Mouse (Mus musculus) liver, adult 2 months (tissue): Measurements from ENCODE around the gene Rnf166.

Experiments
- CTCF ChIP-seq: fragments of 200-500 bp; IDR thresholded peaks from 2 replicates; pipeline ENCODE4 v1.5.1; 2011; ENCODE audit warnings: low read depth, low read length, control low read depth
- POLR2A ChIP-seq: fragments of 200-500 bp; IDR thresholded peaks from 2 replicates; pipeline ENCODE4 v1.6.1; 2011; ENCODE audit warnings: low read length, control low read depth; ENCODE audit not compliant: insufficient read depth; ENCODE audit errors: extremely low read depth

DNA sequence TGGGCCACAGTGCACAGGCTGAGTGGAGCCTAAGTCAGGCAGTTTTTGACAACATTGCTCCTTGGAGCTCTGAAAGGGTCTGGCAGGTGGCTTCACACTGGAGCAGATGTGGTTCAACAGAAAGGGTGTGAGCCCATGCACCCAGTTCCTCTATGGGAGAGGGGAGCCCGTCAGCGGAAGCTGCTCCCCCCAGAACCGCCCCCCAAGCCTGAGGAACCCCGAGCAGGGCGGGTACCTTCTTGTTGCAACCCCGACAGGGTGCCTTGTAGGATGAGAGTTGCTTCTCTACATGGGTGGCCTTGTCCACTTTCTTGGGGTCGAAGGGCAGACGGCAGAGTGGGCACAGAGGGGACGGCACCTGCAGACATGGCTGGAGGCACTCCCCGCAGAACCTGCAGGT, 5.9 kb downstream of the Rnf166 start:
- no peak for TF ChIP-seq CTCF
- no peak for TF ChIP-seq POLR2A
